33 mouse cellular contexts compared by ENCODE assay signal in genomic region chr5:35652872-35653271, GRCm38 (mm10). TPM values are rescaled to one million over a fixed set of nuclear protein-coding genes. Genes with fewer than 3 reads are reported as not detected.
DNase-seq lines count a peak whose midpoint lies in the region; ATAC-seq and TF ChIP-seq lines count a peak whose summit lies in the region.
"Had no signal": no experiment of that assay in that cellular context is flagged by ENCODE, and none has a peak within 500 bp of the region (broad histone marks: within the 10 kb centered on the region; RNA-seq: fewer than 3 reads in every experiment).

No protein-coding gene starts in this region.

- no peaks in the 10 kb centered on the region for H3K27me3 ChIP-seq in midbrain, embryonic 11.5 days (ENCODE audit: control insufficient read depth, insufficient read depth, low read length)
- H3K27me3 ChIP-seq in midbrain, embryonic 14.5 days (ENCODE audit: control insufficient read depth, insufficient read depth, low read length), result no peaks in the 10 kb centered on the region
- no peaks in the 10 kb centered on the region for H3K27me3 ChIP-seq in ES-Bruce4 (ENCODE audit: control insufficient read depth, insufficient read depth, low read length, poor library complexity, severe bottlenecking)
- H3K27me3 ChIP-seq: embryonic facial prominence, embryonic 13.5 days; forebrain, embryonic 12.5 days; forebrain, embryonic 15.5 days; heart, embryonic 12.5 days; heart, embryonic 15.5 days; hindbrain, embryonic 13.5 days; intestine, embryonic 15.5 days had no signal

- peak; percentile 12 for DNase-seq in midbrain, embryonic 11.5 days (ENCODE audit: low spot score, missing footprints)
- DNase-seq in midbrain, embryonic 14.5 days, result no peak
- DNase-seq in R1 (ENCODE audit: low read depth, low spot score), result peak; percentile 86
- DNase-seq in frontal cortex, postnatal 36 days (ENCODE audit: low spot score in 2 of 2), result no peak
- DNase-seq in right cerebral cortex, adult 18-20 months, result no peak
- DNase-seq: adrenal gland, adult 2 months; adrenal gland, postnatal 25 days; cerebellum, adult 2 months; cerebellum, adult 9-11 months; cerebellum, postnatal 25 days; gastrocnemius, postnatal 14 days; heart, adult 18-20 months; heart, postnatal 10 days; heart, postnatal 36 days; kidney, adult 11 months; kidney, adult 8-10 months had no signal

- H3K4me2 ChIP-seq in midbrain, embryonic 11.5 days, result no peak overlapping the region
- no peak overlapping the region for H3K4me2 ChIP-seq in midbrain, embryonic 14.5 days (ENCODE audit: low read length)
- H3K4me2 ChIP-seq: embryonic facial prominence, embryonic 13.5 days; forebrain, embryonic 12.5 days; forebrain, embryonic 15.5 days; heart, embryonic 12.5 days; heart, embryonic 15.5 days; hindbrain, embryonic 13.5 days; intestine, embryonic 15.5 days had no signal

- peak; percentile 29 for TF ChIP-seq CTCF in ES-Bruce4 (IDR thresholded peaks at IDR 0.05; ENCODE audit: low read depth, low read length)

- no peaks in the 10 kb centered on the region for H3K9me3 ChIP-seq in midbrain, embryonic 11.5 days (ENCODE audit: control insufficient read depth, low read length)
- no peaks in the 10 kb centered on the region for H3K9me3 ChIP-seq in midbrain, embryonic 14.5 days (ENCODE audit: control insufficient read depth, low read length)
- no peaks in the 10 kb centered on the region for H3K9me3 ChIP-seq in ES-Bruce4 (replicated peaks; ENCODE audit: control insufficient read depth, insufficient read depth, low read length, poor library complexity, severe bottlenecking)
- H3K9me3 ChIP-seq: embryonic facial prominence, embryonic 10.5 days; embryonic facial prominence, embryonic 13.5 days; forebrain, embryonic 12.5 days; forebrain, embryonic 15.5 days; G1E; heart, embryonic 12.5 days; heart, embryonic 15.5 days; hindbrain, embryonic 10.5 days; hindbrain, embryonic 13.5 days; intestine, embryonic 15.5 days had no signal

- 92% methylated on average over 13 of the region's 13 CpGs for WGBS in midbrain, embryonic 11.5 days
- 88% methylated on average over 13 of the region's 13 CpGs for WGBS in midbrain, embryonic 14.5 days

- H3K27ac ChIP-seq in midbrain, embryonic 11.5 days (ENCODE audit: low read depth, low read length), result no peak overlapping the region
- H3K27ac ChIP-seq in midbrain, embryonic 14.5 days (replicated peaks; ENCODE audit: low read depth, low read length), result no peak overlapping the region
- H3K27ac ChIP-seq in ES-Bruce4 (ENCODE audit: insufficient read depth, low read length), result no peak overlapping the region
- peak overlapping the region; percentile 41; the same call in 1 of the 2 replicates for H3K27ac ChIP-seq in brown adipose tissue, adult 24 weeks (replicated peaks; ENCODE audit: low read depth, low read length)
- H3K27ac ChIP-seq: embryonic facial prominence, embryonic 10.5 days; embryonic facial prominence, embryonic 13.5 days; forebrain, embryonic 12.5 days; forebrain, embryonic 15.5 days; heart, embryonic 15.5 days; hindbrain, embryonic 13.5 days; intestine, embryonic 15.5 days had no signal

- no peak overlapping the region for H3K4me3 ChIP-seq in midbrain, embryonic 11.5 days (ENCODE audit: low read depth, low read length)
- H3K4me3 ChIP-seq in midbrain, embryonic 14.5 days (replicated peaks; ENCODE audit: low read depth, low read length), result no peak overlapping the region
- H3K4me3 ChIP-seq in ES-Bruce4 (ENCODE audit: low read depth, low read length), result no peak overlapping the region
- H3K4me3 ChIP-seq in brown adipose tissue, adult 24 weeks (ENCODE audit: insufficient read depth, low read depth, low read length), result no peak overlapping the region
- H3K4me3 ChIP-seq: embryonic facial prominence, embryonic 10.5 days; embryonic facial prominence, embryonic 13.5 days; erythroblast, embryonic 14.5 days; forebrain, embryonic 12.5 days; forebrain, embryonic 15.5 days; heart, embryonic 12.5 days; heart, embryonic 15.5 days; hindbrain, embryonic 10.5 days; hindbrain, embryonic 13.5 days; intestine, embryonic 15.5 days had no signal

- H3K36me3 ChIP-seq in midbrain, embryonic 11.5 days (ENCODE audit: control insufficient read depth, insufficient read depth, low read length), result no peaks in the 10 kb centered on the region
- H3K36me3 ChIP-seq in midbrain, embryonic 14.5 days (ENCODE audit: control insufficient read depth, insufficient read depth, low read length), result no peaks in the 10 kb centered on the region
- no peaks in the 10 kb centered on the region for H3K36me3 ChIP-seq in ES-Bruce4 (ENCODE audit: control insufficient read depth, insufficient read depth, low read length, poor library complexity, severe bottlenecking)
- H3K36me3 ChIP-seq: embryonic facial prominence, embryonic 10.5 days; embryonic facial prominence, embryonic 13.5 days; forebrain, embryonic 12.5 days; forebrain, embryonic 15.5 days; G1E; heart, embryonic 12.5 days; heart, embryonic 15.5 days; hindbrain, embryonic 10.5 days; hindbrain, embryonic 13.5 days; intestine, embryonic 15.5 days had no signal

- TF ChIP-seq EP300 in ES-Bruce4 (IDR thresholded peaks at IDR 0.05; ENCODE audit: insufficient read depth, low read depth, low read length), result no peak

- TF ChIP-seq POLR2A in ES-Bruce4 (IDR thresholded peaks at IDR 0.05; ENCODE audit: insufficient read depth, low read length), result no peak

- ATAC-seq in midbrain, embryonic 11.5 days (ENCODE audit: low FRiP score), result no peak
- ATAC-seq in midbrain, embryonic 14.5 days (ENCODE audit: low FRiP score, low TSS enrichment), result no peak
- no peak for ATAC-seq in monocyte, adult 5-6 weeks (replicated peaks; ENCODE audit: insufficient number of reproducible peaks, low FRiP score, low TSS enrichment, poor library complexity, severe bottlenecking)
- ATAC-seq: CD4-positive, CD25-positive, alpha-beta regulatory T cell, adult 4 months; forebrain, embryonic 15.5 days; hindbrain, embryonic 16.5 days; intestine, embryonic 15.5 days had no signal

- no peaks in the 10 kb centered on the region for H3K4me1 ChIP-seq in midbrain, embryonic 11.5 days (ENCODE audit: control insufficient read depth, insufficient read depth, low read length)
- H3K4me1 ChIP-seq in midbrain, embryonic 14.5 days (ENCODE audit: control insufficient read depth, insufficient read depth, low read length), result no peaks in the 10 kb centered on the region
- H3K4me1 ChIP-seq in ES-Bruce4 (ENCODE audit: control insufficient read depth, insufficient read depth, low read length), result no peaks in the 10 kb centered on the region
- peaks cover 14% of the 10 kb centered on the region for H3K4me1 ChIP-seq in brown adipose tissue, adult 24 weeks (ENCODE audit: control insufficient read depth, insufficient read depth, insufficient read length, low read length)
- H3K4me1 ChIP-seq: embryonic facial prominence, embryonic 13.5 days; forebrain, embryonic 12.5 days; forebrain, embryonic 15.5 days; heart, embryonic 15.5 days; hindbrain, embryonic 13.5 days had no signal

- no peak overlapping the region for H3K9ac ChIP-seq in midbrain, embryonic 11.5 days (ENCODE audit: low read length)
- H3K9ac ChIP-seq in midbrain, embryonic 14.5 days (replicated peaks; ENCODE audit: low read length), result no peak overlapping the region
- H3K9ac ChIP-seq in ES-Bruce4 (ENCODE audit: low read depth, poor library complexity, severe bottlenecking), result no peak overlapping the region
- H3K9ac ChIP-seq: embryonic facial prominence, embryonic 13.5 days; forebrain, embryonic 12.5 days; forebrain, embryonic 15.5 days; heart, embryonic 12.5 days; heart, embryonic 15.5 days; hindbrain, embryonic 13.5 days; intestine, embryonic 15.5 days had no signal

RNA-seq across cellular contexts. Expression of gene Htra3, which starts 26.7 kb away (rescaled TPM):
- polyA plus RNA-seq in midbrain, embryonic 11.5 days (2014; fragmentation: Nextera tagmentation; extraction: Ambion mirVana), result 6.0 and 7.6 TPM in 2 replicates
- polyA plus RNA-seq in midbrain, embryonic 14.5 days (2014; fragmentation: Nextera tagmentation; extraction: Ambion mirVana), result 11.2 and 11.4 TPM in 2 replicates
- 1.9 and 2.0 TPM in 2 replicates for polyA plus RNA-seq in ES-Bruce4 (2011; ENCODE audit: insufficient read depth, insufficient read length, low read depth, missing spikeins)
- 60.4 and 62.3 TPM in 2 replicates for polyA plus RNA-seq in brown adipose tissue, adult 24 weeks (2012; ENCODE audit: insufficient read depth, insufficient read length, missing spikeins)
- total RNA-seq in monocyte, adult 5-6 weeks (2017), result not detected in 3 replicates
- total RNA-seq: common myeloid progenitor, adult 5-6 weeks; G1E had no signal
- polyA plus RNA-seq: CD4-positive, CD25-positive, alpha-beta regulatory T cell, adult 4 months; erythroblast, embryonic 14.5 days; G1E had no signal

Comparison
In these comparisons a context has a peak if more than half of its experiments do, and no peak if none do; other contexts are left out.
1. DNase-seq: peak in midbrain, embryonic 11.5 days (single experiment) and R1 (single experiment); none in midbrain, embryonic 14.5 days (single experiment), frontal cortex, postnatal 36 days (0 of 2) and right cerebral cortex, adult 18-20 months (single experiment).